Mouse (Mus musculus): ENCODE data around the gene Dpf2.

The Dpf2 gene

DNA sequence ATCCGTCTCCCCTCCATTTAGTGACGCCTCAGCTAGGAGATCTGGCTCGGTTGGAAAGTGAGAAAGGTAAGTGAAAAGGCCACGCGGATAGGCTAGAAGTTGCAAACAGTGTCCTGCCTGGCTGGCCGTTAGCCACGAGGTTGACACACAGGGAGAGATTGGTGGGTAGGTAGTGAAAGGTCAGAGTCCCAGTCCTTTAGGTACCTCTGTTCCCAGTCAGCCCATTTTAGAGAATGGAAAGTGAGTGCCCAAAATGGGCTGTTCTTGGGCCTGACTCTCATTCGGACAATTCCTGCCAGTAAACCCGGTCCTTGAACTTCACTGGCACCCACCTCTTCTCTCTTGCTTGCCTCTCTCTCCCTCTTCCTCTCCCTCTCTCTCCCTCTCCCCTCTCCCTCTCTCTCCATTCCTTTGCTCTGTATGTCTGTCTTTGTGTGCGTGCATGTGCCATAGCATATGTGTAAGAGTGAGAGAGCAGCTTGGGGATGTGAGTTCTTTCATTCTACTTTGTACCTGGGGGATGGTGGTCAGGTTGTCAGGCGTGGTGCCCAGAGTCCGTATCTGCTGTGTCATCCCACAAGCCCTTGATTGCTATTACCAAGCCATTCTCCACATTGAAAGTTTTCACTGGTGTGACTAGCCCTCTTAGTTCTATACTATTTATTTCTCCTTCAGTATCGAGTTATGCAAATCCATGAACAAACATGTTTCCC, at the start of gene Dpf2:
Dpf2 (minus strand) TSS at position 4 of the 713 bp plus-strand sequence.
- DNase-seq (ENCODE audit: low spot score in 2 of 2) = peak in 1 of 2 experiments; percentile 30

- no peak for DNase-seq (ENCODE audit: low spot score in 2 of 2)
Measured at GRCm38 (mm10) chr19:5957371-5957770, 44.6 kb upstream of the Dpf2 start.

DNA sequence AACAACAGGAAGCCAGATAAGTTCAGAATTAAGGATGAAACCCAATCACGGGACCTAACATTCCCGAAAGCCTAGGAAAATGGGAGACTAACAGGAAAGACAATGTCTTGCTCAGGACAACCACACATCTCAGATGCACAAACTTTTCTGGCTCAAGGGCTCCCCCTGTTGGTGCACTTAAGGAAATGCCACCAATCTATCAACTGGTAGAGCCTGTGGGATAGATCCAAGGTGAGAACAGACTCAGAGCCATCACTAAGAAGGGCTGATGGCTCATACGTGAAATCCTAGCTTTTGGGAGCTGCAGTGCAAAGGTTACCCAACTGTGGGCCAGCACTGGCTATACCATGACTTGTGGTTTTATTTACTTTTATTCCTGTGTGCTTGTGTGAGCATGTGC, 43.9 kb upstream of the Dpf2 start:
- DNase-seq (ENCODE audit: low spot score in 2 of 2) = peak; percentile 69 to 87

DNA sequence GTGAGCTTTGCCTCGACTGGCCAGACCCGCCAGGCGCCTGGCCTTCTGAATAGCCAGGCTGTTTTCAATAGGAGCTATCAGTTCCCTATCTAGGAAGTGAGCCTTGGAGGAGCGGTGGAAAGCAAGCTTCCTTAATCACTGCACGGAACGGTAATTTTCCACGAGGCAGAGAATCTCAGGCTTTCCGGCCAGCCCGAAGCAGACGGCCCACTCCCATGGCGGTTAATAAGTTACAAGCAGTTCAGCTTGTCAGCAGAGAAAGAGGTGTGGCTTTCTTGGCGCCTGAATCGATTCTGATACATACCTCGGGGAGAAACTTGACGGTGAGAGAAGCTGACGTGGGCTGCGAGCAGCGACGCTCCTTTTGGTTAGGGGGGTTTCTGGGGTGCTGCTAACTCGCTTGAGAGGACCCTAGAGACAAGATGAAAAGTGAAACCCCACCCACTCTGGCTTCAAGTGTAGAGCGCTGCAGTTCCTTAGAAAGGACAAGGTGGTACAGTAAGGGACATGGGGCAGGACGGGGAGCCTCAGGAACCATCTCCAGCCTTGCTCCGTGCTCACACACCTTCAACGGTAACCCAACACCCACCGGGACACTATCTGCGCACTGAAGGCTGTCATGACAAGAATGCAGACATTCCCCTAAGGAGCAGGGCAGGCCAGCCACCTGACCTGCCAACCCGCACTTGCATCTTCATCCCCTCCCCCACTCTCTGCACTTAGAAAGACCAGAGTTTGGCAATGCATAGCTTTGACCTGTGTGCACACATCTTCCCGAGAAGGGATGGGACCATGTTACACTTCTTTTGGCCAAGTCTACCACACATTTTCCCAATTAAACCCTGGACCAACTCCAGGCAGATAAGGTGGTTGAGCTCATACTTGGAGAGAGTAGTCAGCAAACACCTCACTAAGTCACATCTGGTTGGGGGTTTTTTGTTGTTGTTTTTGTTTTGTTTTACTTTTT, 43.2 kb upstream of the Dpf2 start:
- no peak for DNase-seq (ENCODE audit: low spot score in 2 of 2)

DNA sequence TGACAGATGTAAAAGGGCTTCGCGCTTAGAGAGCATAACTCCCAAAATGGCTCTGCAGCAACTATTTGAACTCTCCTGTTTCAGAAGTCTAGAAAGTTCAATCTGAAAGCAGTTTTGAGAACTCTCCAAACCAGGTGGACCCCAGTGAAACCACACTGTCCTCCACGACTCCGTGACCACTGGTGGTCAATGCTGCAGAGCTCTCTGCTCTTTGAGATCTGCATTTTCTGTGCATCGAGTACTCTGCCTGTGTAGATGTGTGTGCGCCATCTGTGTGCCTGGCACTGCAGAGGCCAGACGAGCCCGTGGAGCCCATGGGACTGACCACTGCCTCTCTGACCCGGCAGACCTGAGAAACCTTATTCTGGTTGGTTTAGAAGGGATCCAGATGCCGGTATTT, 42.1 kb upstream of the Dpf2 start:
- DNase-seq (ENCODE audit: low spot score in 2 of 2) = no peak

DNA sequence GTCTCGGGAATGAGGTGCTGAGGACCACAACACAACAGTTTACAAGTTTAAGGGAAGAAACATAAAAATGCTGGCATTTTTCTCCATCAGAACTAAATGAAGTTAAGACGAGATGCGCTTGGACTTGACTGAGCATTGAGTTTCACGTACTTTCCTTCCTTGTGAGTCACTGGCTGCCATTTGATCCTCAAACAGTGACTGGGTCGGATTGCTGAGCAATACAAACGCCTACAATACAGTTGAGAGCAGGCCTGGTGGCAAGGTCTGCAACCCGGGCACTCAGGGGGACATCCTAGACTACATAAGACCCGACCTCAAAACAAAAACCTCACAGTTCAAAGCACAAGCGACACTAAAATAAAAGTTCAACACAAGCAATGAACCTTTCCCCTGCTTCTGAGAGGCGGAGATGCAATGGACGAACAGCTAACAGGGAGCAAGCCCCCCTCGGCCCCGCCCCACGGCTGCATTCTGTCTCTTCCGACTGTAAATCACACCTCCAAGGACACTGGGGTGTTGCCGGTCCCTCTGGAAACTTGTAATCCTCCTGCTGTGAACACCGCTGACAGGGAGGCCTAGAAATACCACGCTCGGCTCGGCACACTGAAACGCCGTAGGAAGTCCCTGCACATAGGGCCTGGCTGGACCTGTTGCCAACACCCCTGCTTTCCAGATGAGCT, 41.4 kb upstream of the Dpf2 start:
- DNase-seq (ENCODE audit: low spot score in 2 of 2) = no peak

DNA sequence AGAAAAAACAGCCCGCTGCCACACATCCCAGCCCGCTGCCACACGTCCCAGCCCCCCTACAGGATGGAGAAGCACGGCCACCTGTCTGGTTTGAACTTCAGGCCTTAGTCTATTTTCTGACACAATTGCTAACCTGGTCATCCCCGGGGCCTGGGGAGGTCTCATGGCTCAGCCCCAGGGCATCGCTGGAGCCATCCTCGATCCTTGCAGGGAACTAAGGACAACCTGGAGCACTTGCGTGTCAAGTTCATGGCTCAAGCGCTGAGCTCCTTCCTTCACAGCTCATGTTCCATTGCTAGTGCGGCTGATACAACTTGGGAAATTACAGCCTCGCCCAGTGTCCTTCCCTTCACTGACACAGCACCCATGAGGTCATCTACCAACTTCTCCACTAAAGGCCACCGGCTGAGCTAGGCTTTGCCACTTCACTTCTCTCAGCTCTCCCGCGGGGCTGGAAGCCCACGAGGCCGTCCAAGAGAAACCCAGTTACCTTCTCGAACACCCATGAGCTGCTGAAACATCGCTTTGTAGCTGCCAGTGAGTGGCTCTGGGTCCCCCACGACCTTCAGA, 40.5 kb upstream of the Dpf2 start:
- DNase-seq (ENCODE audit: low spot score in 2 of 2) = no peak

DNA sequence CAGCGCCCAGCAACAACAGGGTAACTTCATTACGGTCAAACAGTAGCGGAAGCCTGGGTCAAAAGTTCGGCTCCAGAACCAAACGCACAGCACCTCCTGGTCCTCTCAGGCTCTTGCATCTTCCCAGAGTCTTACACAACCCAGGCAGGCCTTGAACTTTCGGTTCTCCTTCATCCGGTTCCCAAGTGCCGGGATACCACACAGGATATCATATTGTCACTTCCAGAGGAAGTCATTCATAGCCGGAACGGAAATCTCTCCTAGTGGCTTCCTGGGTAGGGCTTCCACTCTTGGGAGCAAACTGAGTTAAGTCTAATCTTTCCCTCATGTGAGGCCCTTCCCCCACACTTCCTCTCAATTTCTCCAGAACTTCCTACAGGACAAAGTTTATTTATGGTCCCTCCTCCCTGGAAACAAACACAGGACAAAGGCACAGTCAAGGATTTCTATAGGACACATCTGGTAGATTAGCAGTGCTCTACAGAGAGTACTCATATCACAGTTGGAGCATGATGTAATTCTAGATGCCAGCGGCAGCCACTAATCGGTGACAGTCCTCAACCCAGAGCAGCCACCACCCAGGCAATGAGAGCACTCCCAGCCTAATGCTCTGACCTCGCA, 39.4 kb upstream of the Dpf2 start:
- no peak for DNase-seq (ENCODE audit: low spot score in 2 of 2)

GRCm38 (mm10) chr19:5951631-5952030, 38.8 kb upstream of the Dpf2 start:
- DNase-seq (ENCODE audit: low spot score in 2 of 2) = no peak

DNA sequence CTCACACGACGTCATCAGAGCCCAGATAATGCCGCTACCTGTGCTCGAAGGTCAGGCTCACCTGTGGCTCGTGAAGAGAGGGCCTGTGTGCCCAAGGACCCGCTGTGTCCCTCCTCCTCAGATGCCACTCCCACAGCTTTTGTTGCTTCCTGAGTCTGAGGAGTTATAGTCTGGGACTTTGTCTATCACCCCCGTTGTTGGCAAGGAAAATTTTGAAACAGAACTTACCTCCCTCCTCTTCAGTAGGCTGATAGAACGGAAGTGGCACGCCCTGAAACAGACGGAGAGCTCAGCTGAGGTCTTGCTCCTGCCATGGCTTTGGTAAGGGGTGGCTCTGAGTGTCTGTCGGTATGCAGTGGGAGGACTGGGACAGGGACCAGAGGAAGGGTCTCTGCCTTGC, 37.4 kb upstream of the Dpf2 start:
- no peak for DNase-seq (ENCODE audit: low spot score in 2 of 2)

DNA sequence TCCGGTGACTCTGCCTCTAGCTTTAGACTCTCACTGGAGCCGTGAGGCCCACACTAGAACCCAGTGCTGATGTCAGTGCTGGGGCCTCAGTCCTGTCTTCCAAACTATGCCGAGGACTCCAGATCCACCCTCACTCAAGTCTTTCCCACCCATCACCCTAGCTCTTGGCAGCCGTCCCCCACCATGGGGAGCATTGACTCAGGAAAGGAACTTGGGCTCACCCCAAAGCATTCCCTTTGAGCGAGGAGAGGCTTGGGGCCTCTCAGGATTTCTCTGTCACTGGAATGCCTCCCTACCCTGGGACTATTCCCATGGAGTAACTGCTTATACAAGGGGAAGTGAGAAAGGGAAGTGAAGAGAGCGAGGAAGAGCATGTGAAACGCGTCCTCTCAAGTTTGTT, 33.1 kb upstream of the Dpf2 start:
- no peak for DNase-seq (ENCODE audit: low spot score in 2 of 2)

DNA sequence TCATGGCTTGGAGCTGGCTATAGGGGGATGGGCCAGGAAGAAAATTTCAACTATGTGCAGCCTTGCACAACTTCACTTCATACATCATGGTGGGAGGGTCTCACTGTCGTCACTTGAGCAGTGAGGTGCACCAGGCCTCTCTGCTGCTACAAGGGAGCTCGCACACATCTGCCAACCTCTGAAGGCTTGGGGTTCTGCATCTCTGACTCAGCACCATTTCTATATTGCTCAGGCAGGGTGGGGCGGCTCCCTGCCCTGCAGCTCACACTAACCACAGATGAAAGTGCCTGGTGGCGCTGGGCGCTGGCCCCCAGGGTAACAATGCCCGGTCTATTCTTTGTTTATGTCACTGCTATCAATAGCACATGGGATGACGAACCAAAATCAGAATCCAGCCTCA, 32.2 kb upstream of the Dpf2 start:
- DNase-seq (ENCODE audit: low spot score in 2 of 2) = no peak

GRCm38 (mm10) chr19:5944145-5944544, 31.3 kb upstream of the Dpf2 start:
- DNase-seq (ENCODE audit: low spot score in 2 of 2) = no peak

- no peak for DNase-seq (ENCODE audit: low spot score in 2 of 2)
Measured at GRCm38 (mm10) chr19:5943404-5943803, 30.6 kb upstream of the Dpf2 start.

GRCm38 (mm10) chr19:5942581-5942980, 29.8 kb upstream of the Dpf2 start:
- no peak for DNase-seq (ENCODE audit: low spot score in 2 of 2)

- no peak for DNase-seq (ENCODE audit: low spot score in 2 of 2)
Measured at GRCm38 (mm10) chr19:5940656-5941055, 27.8 kb upstream of the Dpf2 start.

DNA sequence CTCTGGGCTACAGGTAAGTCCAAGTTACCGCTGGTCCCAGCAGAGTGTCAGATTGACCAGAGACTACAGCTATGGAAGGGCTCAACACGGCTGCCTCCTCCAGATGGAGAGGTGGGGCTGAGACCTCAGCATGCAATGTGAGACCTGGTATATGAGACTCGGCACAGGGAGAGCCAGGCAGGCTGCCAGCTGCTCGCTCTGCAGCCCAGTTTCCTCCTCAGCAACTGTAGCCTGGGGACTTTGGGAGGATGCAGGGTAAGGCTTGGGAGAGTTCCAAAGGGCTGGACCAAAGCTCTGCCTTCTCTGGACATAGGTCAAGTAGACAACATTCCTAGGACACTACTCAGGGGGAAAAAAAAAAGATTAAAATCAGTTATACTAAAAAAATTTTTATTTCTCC, 27.4 kb upstream of the Dpf2 start:
- DNase-seq (ENCODE audit: low spot score in 2 of 2) = no peak

DNA sequence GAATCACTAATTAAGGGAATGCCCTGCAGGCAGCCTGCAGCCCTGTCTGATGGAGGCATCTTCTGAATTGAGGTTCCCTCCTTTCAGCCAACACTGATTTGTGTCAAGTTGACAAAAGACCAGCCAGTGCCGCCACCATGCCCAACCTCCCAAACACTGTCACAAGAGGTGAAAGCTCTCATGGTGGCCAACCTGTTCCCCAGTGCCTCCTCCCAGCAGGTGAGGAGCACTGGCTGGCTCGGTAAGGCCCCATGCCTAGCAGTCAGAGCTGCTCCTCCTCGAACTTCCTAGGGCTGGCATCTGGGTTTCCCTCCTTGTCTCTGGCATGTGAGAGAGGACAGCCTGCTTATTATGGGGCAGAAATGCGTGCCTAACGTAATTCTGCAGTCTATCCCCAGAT, 26.9 kb upstream of the Dpf2 start:
- no peak for DNase-seq (ENCODE audit: low spot score in 2 of 2)

GRCm38 (mm10) chr19:5938516-5938915, 25.7 kb upstream of the Dpf2 start:
- DNase-seq (ENCODE audit: low spot score in 2 of 2) = no peak

DNA sequence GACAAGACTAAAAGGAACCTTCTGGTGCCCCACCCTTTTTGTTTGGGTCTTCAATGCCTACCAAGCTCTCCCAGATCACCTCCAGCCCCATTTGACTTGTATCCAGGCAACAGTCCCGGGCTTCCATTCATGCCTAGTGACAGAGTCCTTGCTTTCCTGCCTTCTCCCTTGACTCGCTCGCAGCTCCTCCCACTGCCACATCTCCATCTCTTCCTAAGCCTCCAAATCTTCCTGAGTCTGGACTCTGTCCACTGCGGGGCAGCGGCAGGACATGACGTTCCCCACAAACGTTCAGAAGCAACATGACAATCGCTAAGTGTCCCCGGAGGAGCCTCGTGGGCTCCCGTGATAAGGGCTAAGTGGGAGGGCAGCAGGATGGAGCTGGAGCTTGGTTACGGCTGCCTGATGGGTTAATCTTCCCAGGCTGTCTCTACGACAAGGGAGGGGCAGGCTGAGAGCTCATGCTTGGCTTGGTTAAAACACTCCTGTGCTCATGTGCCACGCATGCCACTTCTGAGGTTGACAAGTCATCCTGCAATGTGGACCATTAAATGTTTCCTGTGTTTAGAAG, 25.1 kb upstream of the Dpf2 start:
- peak in 1 of 2 experiments; percentile 44 for DNase-seq (ENCODE audit: low spot score in 2 of 2)
